Mouse (Mus musculus) cerebellum, adult 18-20 months (tissue): Measurements from ENCODE around the gene Nptn.

ENCODE experiments used
- DNase-seq, 2 experiments: peaks; one replicate each; pipeline ENCODE4 v3.0.0; 2021

The Nptn gene

GRCm38 (mm10) chr9:58703766-58704165 lies 121.7 kb downstream of the Nptn start:
- no peak for DNase-seq

GRCm38 (mm10) chr9:58706024-58706423 lies 124.0 kb downstream of the Nptn start:
- no peak for DNase-seq
